Mouse (Mus musculus) cerebellum, adult 11-12 months (tissue): Measurements from ENCODE around the gene Gm14692.
"Not testable (repeated sequence)": the region's sequence is repeated elsewhere in the genome, so short reads cannot be mapped to it uniquely, and the experiment has no call there.

Source experiments
- DNase-seq: peaks from one replicate; pipeline ENCODE4 v3.0.0; 2022

Gm14692 gene

GRCm38 (mm10) chrX:67695398-67695797, at the start of gene Gm14692:
Gene Gm14692, plus strand, starts transcription at chrX:67695698.
- DNase-seq, result not testable (repeated sequence)

- DNase-seq, result not testable (repeated sequence)
These were observed 2.0 kb upstream of the Gm14692 start, which contains the start of gene Gm1140 for GRCm38 (mm10) chrX:67693462-67693861. Gene Gm1140, minus strand, starts transcription at chrX:67693562.
